In the genomic region with DNA sequence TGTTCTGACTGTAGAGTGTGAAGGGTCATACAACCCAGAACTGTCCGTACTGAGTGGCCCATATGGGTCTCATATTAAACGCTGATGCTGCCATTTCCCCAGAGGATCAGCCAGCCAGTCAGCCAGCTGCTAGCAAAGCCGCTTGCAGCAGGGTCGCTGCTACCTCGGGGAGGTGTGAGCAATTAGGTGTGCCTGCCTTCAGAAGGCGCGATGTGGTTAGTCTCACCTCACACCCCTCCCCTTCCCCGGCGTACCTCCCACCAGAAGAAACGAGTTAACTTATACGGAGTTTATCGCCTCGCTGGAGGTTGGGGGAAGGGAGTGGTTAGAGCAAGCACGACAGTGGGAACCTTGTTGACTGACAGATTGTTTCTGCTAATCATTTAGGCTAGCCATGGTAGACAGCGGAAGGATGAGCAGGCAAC, we compare ENCODE assay signal across 7 mouse cellular contexts. TPM values are rescaled to one million over a fixed set of nuclear protein-coding genes. Genes with fewer than 3 reads are reported as not detected.
DNase-seq lines count a peak whose midpoint lies in the region; ATAC-seq lines count a peak whose summit lies in the region.

No protein-coding gene starts in this region.

- H3K27ac ChIP-seq in embryonic facial prominence, embryonic 15.5 days (replicated peaks), result no peak overlapping the region
- H3K27ac ChIP-seq in hindbrain, embryonic 16.5 days (ENCODE audit: low read depth, low read length), result peak overlapping the region; percentile 32; the same call in 1 of the 2 replicates
- no peak overlapping the region for H3K27ac ChIP-seq in liver, embryonic 12.5 days

- H3K36me3 ChIP-seq in embryonic facial prominence, embryonic 15.5 days, result no peaks in the 10 kb centered on the region
- H3K36me3 ChIP-seq in hindbrain, embryonic 16.5 days (ENCODE audit: control insufficient read depth, insufficient read depth, low read length), result no peaks in the 10 kb centered on the region
- no peaks in the 10 kb centered on the region for H3K36me3 ChIP-seq in liver, embryonic 12.5 days

- peaks cover 14% of the 10 kb centered on the region for H3K4me1 ChIP-seq in embryonic facial prominence, embryonic 15.5 days
- peaks cover 7% of the 10 kb centered on the region for H3K4me1 ChIP-seq in hindbrain, embryonic 16.5 days (ENCODE audit: control insufficient read depth, insufficient read depth, low read depth, low read length)
- H3K4me1 ChIP-seq in liver, embryonic 12.5 days, result peaks cover 16% of the 10 kb centered on the region; the same call in 1 of the 2 replicates

- H3K4me2 ChIP-seq in embryonic facial prominence, embryonic 15.5 days (replicated peaks), result peak overlapping the region; percentile 100
- H3K4me2 ChIP-seq in hindbrain, embryonic 16.5 days (ENCODE audit: low read length), result peak overlapping the region; percentile 83
- H3K4me2 ChIP-seq in liver, embryonic 12.5 days, result peak overlapping the region; percentile 85

- DNase-seq in thymus, postnatal 14 days, result peak; percentile 5
- DNase-seq in thymus, postnatal 36 days, result no peak
- peak; percentile 37 to 39 for DNase-seq in right cerebral cortex, adult 2 months (ENCODE audit: low spot score in 2 of 2)
- DNase-seq in MN1 (ENCODE audit: low spot score), result no peak

- no peaks in the 10 kb centered on the region for H3K9me3 ChIP-seq in embryonic facial prominence, embryonic 15.5 days (replicated peaks)
- no peaks in the 10 kb centered on the region for H3K9me3 ChIP-seq in hindbrain, embryonic 16.5 days (ENCODE audit: control insufficient read depth, low read length)
- no peaks in the 10 kb centered on the region for H3K9me3 ChIP-seq in liver, embryonic 12.5 days (replicated peaks)

- peaks cover 25% of the 10 kb centered on the region for H3K27me3 ChIP-seq in embryonic facial prominence, embryonic 15.5 days
- peaks cover 5% of the 10 kb centered on the region for H3K27me3 ChIP-seq in hindbrain, embryonic 16.5 days (replicated peaks; ENCODE audit: control insufficient read depth, insufficient read depth, low read length)
- H3K27me3 ChIP-seq in liver, embryonic 12.5 days (replicated peaks), result peaks cover 57% of the 10 kb centered on the region

- peak overlapping the region; percentile 66 for H3K4me3 ChIP-seq in embryonic facial prominence, embryonic 15.5 days (replicated peaks)
- peak overlapping the region; percentile 63 for H3K4me3 ChIP-seq in hindbrain, embryonic 16.5 days (ENCODE audit: low read length)
- peak overlapping the region; percentile 59 for H3K4me3 ChIP-seq in liver, embryonic 12.5 days

- H3K9ac ChIP-seq in embryonic facial prominence, embryonic 15.5 days, result no peak overlapping the region
- H3K9ac ChIP-seq in hindbrain, embryonic 16.5 days (ENCODE audit: low read depth, low read length), result peak overlapping the region; percentile 78
- H3K9ac ChIP-seq in liver, embryonic 12.5 days, result no peak overlapping the region

- WGBS in embryonic facial prominence, embryonic 15.5 days, result under 1% methylated on average over 15 of the region's 15 CpGs
- WGBS in hindbrain, embryonic 16.5 days, result under 1% methylated on average over 14 of the region's 15 CpGs
- under 1% methylated on average over 15 of the region's 15 CpGs for WGBS in liver, embryonic 12.5 days (ENCODE audit: insufficient replicate concordance)

- no peak for ATAC-seq in embryonic facial prominence, embryonic 15.5 days (ENCODE audit: insufficient number of reproducible peaks, low FRiP score, low TSS enrichment, low read depth)
- ATAC-seq in hindbrain, embryonic 16.5 days, result peak; percentile 34; the same call in 1 of the 2 replicates
- no peak for ATAC-seq in liver, embryonic 12.5 days

RNA-seq across cellular contexts. Expression of a gene that starts 0.8 kb away (rescaled TPM):
- 11.5 and 11.6 TPM in 2 replicates for polyA plus RNA-seq in embryonic facial prominence, embryonic 15.5 days (2015; fragmentation: Nextera tagmentation; extraction: Ambion mirVana)
- polyA plus RNA-seq in hindbrain, embryonic 16.5 days (2015; fragmentation: Nextera tagmentation; extraction: Ambion mirVana), result 43.5 and 45.7 TPM in 2 replicates
- 4.7 and 6.3 TPM in 2 replicates for polyA plus RNA-seq in liver, embryonic 12.5 days (2016; fragmentation: Nextera tagmentation; extraction: Ambion mirVana)

Comparison
In these comparisons a context has a peak if more than half of its experiments do, and no peak if none do; other contexts are left out.
1. DNase-seq: peak in thymus, postnatal 14 days (single experiment) and right cerebral cortex, adult 2 months (2 of 2); none in thymus, postnatal 36 days (0 of 2) and MN1 (single experiment).
2. Peak in every context shown above with its lines, with median percentiles within 50 percentile points of each other: H3K4me2 ChIP-seq and H3K4me3 ChIP-seq.